Mouse (Mus musculus): ENCODE data around the gene Dmc1.

Gene Dmc1

GRCm38 (mm10) chr15:79604990-79605665 lies at the start of gene Dmc1:
TSS of gene Dmc1 (minus strand) at chr15:79605109.
- peak; percentile 24 for DNase-seq (ENCODE audit: low read depth)

GRCm38 (mm10) chr15:79651481-79651880 lies 46.6 kb upstream of the Dmc1 start:
- peak; percentile 70 for DNase-seq (ENCODE audit: low read depth)

- DNase-seq (ENCODE audit: low read depth): peak; percentile 77
These were observed 45.7 kb upstream of the Dmc1 start for GRCm38 (mm10) chr15:79650569-79650968.

GRCm38 (mm10) chr15:79648130-79648529 lies 43.2 kb upstream of the Dmc1 start:
- no peak for DNase-seq (ENCODE audit: low read depth)

GRCm38 (mm10) chr15:79645483-79645882 lies 40.6 kb upstream of the Dmc1 start:
- no peak for DNase-seq (ENCODE audit: low read depth)

GRCm38 (mm10) chr15:79641135-79641817 lies 36.4 kb upstream of the Dmc1 start:
- DNase-seq (ENCODE audit: low read depth): no peak

- DNase-seq (ENCODE audit: low read depth): no peak
These were observed 25.6 kb upstream of the Dmc1 start for GRCm38 (mm10) chr15:79630471-79630870.

GRCm38 (mm10) chr15:79619770-79620414 lies 15.0 kb upstream of the Dmc1 start:
- no peak for DNase-seq (ENCODE audit: low read depth)

- no peak for DNase-seq (ENCODE audit: low read depth)
These were observed 13.5 kb upstream of the Dmc1 start for GRCm38 (mm10) chr15:79618456-79618855.

GRCm38 (mm10) chr15:79617135-79617534 lies 12.2 kb upstream of the Dmc1 start:
- no peak for DNase-seq (ENCODE audit: low read depth)

- peak; percentile 16 for DNase-seq (ENCODE audit: low read depth)
These were observed 11.8 kb upstream of the Dmc1 start for GRCm38 (mm10) chr15:79616729-79617128.

- DNase-seq (ENCODE audit: low read depth): no peak
These were observed 10.6 kb upstream of the Dmc1 start for GRCm38 (mm10) chr15:79615501-79615900.

GRCm38 (mm10) chr15:79609226-79609625 lies 4.3 kb upstream of the Dmc1 start:
- DNase-seq (ENCODE audit: low read depth): no peak

- no peak for DNase-seq (ENCODE audit: low read depth)
These were observed 3.3 kb upstream of the Dmc1 start for GRCm38 (mm10) chr15:79608214-79608613.

GRCm38 (mm10) chr15:79607757-79608156 lies 2.8 kb upstream of the Dmc1 start:
- peak; percentile 18 for DNase-seq (ENCODE audit: low read depth)

- DNase-seq (ENCODE audit: low read depth): no peak
These were observed 1.3 kb upstream of the Dmc1 start for GRCm38 (mm10) chr15:79606161-79606560.

- DNase-seq (ENCODE audit: low read depth): no peak
These were observed 4.7 kb downstream of the Dmc1 start for GRCm38 (mm10) chr15:79600176-79600575.

GRCm38 (mm10) chr15:79598715-79599114 lies 6.2 kb downstream of the Dmc1 start:
- no peak for DNase-seq (ENCODE audit: low read depth)

- DNase-seq (ENCODE audit: low read depth): no peak
These were observed 23.3 kb downstream of the Dmc1 start for GRCm38 (mm10) chr15:79581581-79581980.

- DNase-seq (ENCODE audit: low read depth): peak; percentile 39
These were observed 27.1 kb downstream of the Dmc1 start for GRCm38 (mm10) chr15:79577671-79578426.

GRCm38 (mm10) chr15:79576947-79577346 lies 28.0 kb downstream of the Dmc1 start:
- no peak for DNase-seq (ENCODE audit: low read depth)

GRCm38 (mm10) chr15:79575543-79576222 lies 29.2 kb downstream of the Dmc1 start:
- no peak for DNase-seq (ENCODE audit: low read depth)
